Mouse (Mus musculus) sigmoid colon, adult 10 weeks (tissue): Measurements from ENCODE around the gene Adam33. TPM values are rescaled to one million over a fixed set of nuclear protein-coding genes. Genes with fewer than 3 reads are reported as not detected.

ENCODE experiments used
- polyA plus RNA-seq: library from polyadenylated mRNA; stranded (reverse); fragments of 350-450 nt; fragmentation: Illumina TruSeq; extraction: RNeasy Lipid Tissue Mini Kit (QIAGEN cat#74804); gene quantifications from one replicate; pipeline ENCODE4 v1.2.3, GENCODE M21; 2014; ENCODE audit warnings: low read depth, low replicate concordance

The Adam33 gene
- 7.7 TPM for polyA plus RNA-seq

GRCm38 (mm10) chr2:131063404-131063864 is at the start of gene Adam33:
Gene Adam33, minus strand, starts transcription at chr2:131063814.

GRCm38 (mm10) chr2:131086667-131087390 is 23.2 kb upstream of the Adam33 start, which contains the start of gene Siglec1:
Gene Siglec1, minus strand, starts transcription at chr2:131086765.

GRCm38 (mm10) chr2:131042988-131043387 is 20.6 kb downstream of the Adam33 start, which contains the start of gene Gfra4:
Gene Gfra4, minus strand, starts transcription at chr2:131043088.

Other genes with a start within 250 kb of the Adam33 start
- 19.4 TPM for gene 4930402H24Rik, start 157.4 kb downstream of the Adam33 start, polyA plus RNA-seq
- 25.0 TPM for gene Atrn, start 157.3 kb downstream of the Adam33 start, polyA plus RNA-seq
- gene Gfra4, start 20.7 kb downstream of the Adam33 start, polyA plus RNA-seq, result 0.47 TPM
- gene Siglec1, start 23.0 kb upstream of the Adam33 start, polyA plus RNA-seq, result 0.47 TPM
- gene Hspa12b, start 63.5 kb upstream of the Adam33 start, polyA plus RNA-seq, result 0.16 TPM
- not detected for gene Gm11037, start 69.7 kb upstream of the Adam33 start, polyA plus RNA-seq
- gene 1700037H04Rik, start 96.3 kb upstream of the Adam33 start, polyA plus RNA-seq, result 1.3 TPM
- gene Cenpb, start 116.3 kb upstream of the Adam33 start, polyA plus RNA-seq, result 17.7 TPM
- gene Cdc25b, start 123.1 kb upstream of the Adam33 start, polyA plus RNA-seq, result 5.1 TPM
- gene Spef1, start 123.5 kb upstream of the Adam33 start, polyA plus RNA-seq, result 3.2 TPM
- 3.0 TPM for gene Ap5s1, start 143.3 kb upstream of the Adam33 start, polyA plus RNA-seq
- gene Mavs, start 170.2 kb upstream of the Adam33 start, polyA plus RNA-seq, result 6.7 TPM
- gene Pank2, start 198.7 kb upstream of the Adam33 start, polyA plus RNA-seq, result 60.7 TPM